In genomic region chr5:31094799-31095691, GRCm38 (mm10) we compare ENCODE assay signal across 8 mouse cellular contexts. TPM values are rescaled to one million over a fixed set of nuclear protein-coding genes. Genes with fewer than 3 reads are reported as not detected.
A peak's percentile ranks its signal among the peaks of the same experiment; 100 is the strongest.
DNase-seq lines count a peak whose midpoint lies in the region; ATAC-seq lines count a peak whose summit lies in the region.

No protein-coding gene starts in this region.

- H3K9ac ChIP-seq in forebrain, embryonic 11.5 days (ENCODE audit: low read length) = no peak overlapping the region

- peak; percentile 29 for DNase-seq in A20 (ENCODE audit: low read depth, low spot score)
- peak; percentile 83 for DNase-seq in Muller cell, postnatal 12 days (ENCODE audit: inconsistent ontology term)
- no peak for DNase-seq in forebrain, embryonic 11.5 days (ENCODE audit: low spot score)
- DNase-seq in heart, postnatal 4 days = peak; percentile 78
- peak; percentile 33 to 44 for DNase-seq in layer of hippocampus, postnatal 36 days
- DNase-seq in right cerebral cortex, postnatal 10 days (ENCODE audit: low spot score in 2 of 2) = peak; percentile 56 to 60
- DNase-seq in c-Kit-positive CD71-positive TER-119-positive erythroid progenitor cells, embryonic 14.5 days (ENCODE audit: low spot score) = no peak

- no peak for ATAC-seq in forebrain, embryonic 11.5 days (replicated peaks; ENCODE audit: low FRiP score)

- no peak overlapping the region for H3K27ac ChIP-seq in forebrain, embryonic 11.5 days (ENCODE audit: low read depth, low read length)
- H3K27ac ChIP-seq in macrophage = no peak overlapping the region

- H3K4me3 ChIP-seq in forebrain, embryonic 11.5 days (ENCODE audit: low read depth, low read length) = peak overlapping the region; percentile 17
- peak overlapping the region; percentile 10; the same call in 1 of the 2 replicates for H3K4me3 ChIP-seq in macrophage (ENCODE audit: inconsistent target)

- no peaks in the 10 kb centered on the region for H3K79me2 ChIP-seq in macrophage (ENCODE audit: inconsistent target)

- H3K27me3 ChIP-seq in forebrain, embryonic 11.5 days (ENCODE audit: control insufficient read depth, insufficient read depth, low read length) = peaks cover 69% of the 10 kb centered on the region

- H3K4me1 ChIP-seq in forebrain, embryonic 11.5 days (replicated peaks; ENCODE audit: control insufficient read depth, insufficient read depth, low read length) = peaks cover 19% of the 10 kb centered on the region

- under 1% methylated on average over 59 of the region's 59 CpGs for WGBS in forebrain, embryonic 11.5 days
- 1% methylated on average over 59 of the region's 59 CpGs for WGBS in macrophage (ENCODE audit: missing documents)

- peak overlapping the region; percentile 35; the same call in 1 of the 2 replicates for H3K4me2 ChIP-seq in forebrain, embryonic 11.5 days (ENCODE audit: low read depth, low read length, severe bottlenecking)

- H3K36me3 ChIP-seq in forebrain, embryonic 11.5 days (ENCODE audit: control insufficient read depth, insufficient read depth, low read length) = no peaks in the 10 kb centered on the region
- H3K36me3 ChIP-seq in macrophage (ENCODE audit: inconsistent target) = no peaks in the 10 kb centered on the region

- H3K9me3 ChIP-seq in forebrain, embryonic 11.5 days (ENCODE audit: control insufficient read depth, low read length) = no peaks in the 10 kb centered on the region

RNA-seq across cellular contexts. Expression of gene Dnajc5g, which starts 11.0 kb away (rescaled TPM):
- polyA plus RNA-seq in forebrain, embryonic 11.5 days (2014; fragmentation: Nextera tagmentation; extraction: Ambion mirVana) = not detected in 2 replicates
- total RNA-seq in heart, postnatal 4 days (2021) = not detected
- total RNA-seq in layer of hippocampus, postnatal 36 days (2021) = not detected
- not detected for total RNA-seq in macrophage (2018; cell fraction: chromatin; rRNA removed)
- not detected for total RNA-seq in macrophage (2018; cell fraction: cytosol; rRNA removed)
- not detected for total RNA-seq in macrophage (2018; cell fraction: nucleus; rRNA removed)
- polyA plus RNA-seq in macrophage (2018) = not detected in 3 replicates

RNA-seq across cellular contexts. Expression of gene Slc30a3, which starts 13.0 kb away (rescaled TPM):
- 0.79 and 1.2 TPM in 2 replicates for polyA plus RNA-seq in forebrain, embryonic 11.5 days (2014; fragmentation: Nextera tagmentation; extraction: Ambion mirVana)
- total RNA-seq in heart, postnatal 4 days (2021) = under 1 TPM in 1 of 2 experiments, not detected in 1; 0.24 TPM
- total RNA-seq in layer of hippocampus, postnatal 36 days (2021) = 10 to 100 TPM; 73.6 to 76.8 TPM
- total RNA-seq in macrophage (2018; cell fraction: chromatin; rRNA removed) = not detected
- under 1 TPM in 1 of 26 experiments, not detected in 25; 0.05 TPM for total RNA-seq in macrophage (2018; cell fraction: cytosol; rRNA removed)
- under 1 TPM in 1 of 26 experiments, not detected in 25; 0.37 TPM for total RNA-seq in macrophage (2018; cell fraction: nucleus; rRNA removed)
- polyA plus RNA-seq in macrophage (2018) = not detected in 3 replicates

RNA-seq across cellular contexts. Expression of gene Trim54, which starts 21.5 kb away (rescaled TPM):
- not detected in 2 replicates for polyA plus RNA-seq in forebrain, embryonic 11.5 days (2014; fragmentation: Nextera tagmentation; extraction: Ambion mirVana)
- total RNA-seq in heart, postnatal 4 days (2021) = 10 to 100 TPM; 33.4 to 35.6 TPM
- total RNA-seq in layer of hippocampus, postnatal 36 days (2021) = not detected
- total RNA-seq in macrophage (2018; cell fraction: chromatin; rRNA removed) = not detected
- not detected for total RNA-seq in macrophage (2018; cell fraction: cytosol; rRNA removed)
- not detected for total RNA-seq in macrophage (2018; cell fraction: nucleus; rRNA removed)
- not detected in 3 replicates for polyA plus RNA-seq in macrophage (2018)

RNA-seq across cellular contexts. Expression of gene Cad, which starts 40.5 kb away (rescaled TPM):
- polyA plus RNA-seq in forebrain, embryonic 11.5 days (2014; fragmentation: Nextera tagmentation; extraction: Ambion mirVana) = 44.3 and 55.4 TPM in 2 replicates
- total RNA-seq in heart, postnatal 4 days (2021) = 10 to 100 TPM; 33.5 to 40.7 TPM
- total RNA-seq in layer of hippocampus, postnatal 36 days (2021) = 10 to 100 TPM; 22.3 to 25.5 TPM
- 10 to 100 TPM in 13 of 26 experiments, 1 to 10 TPM in 13; 1.9 to 31.6 (median 10.1) TPM for total RNA-seq in macrophage (2018; cell fraction: chromatin; rRNA removed)
- total RNA-seq in macrophage (2018; cell fraction: cytosol; rRNA removed) = 10 to 100 TPM in 2 of 26 experiments, 1 to 10 TPM in 24; 1.6 to 11.9 (median 5.2) TPM
- total RNA-seq in macrophage (2018; cell fraction: nucleus; rRNA removed) = 10 to 100 TPM in 12 of 26 experiments, 1 to 10 TPM in 14; 3.6 to 27.7 (median 9.4) TPM
- polyA plus RNA-seq in macrophage (2018) = 5.8 to 16.7 TPM (median 7.3 TPM) in 3 replicates

RNA-seq across cellular contexts. Expression of gene Ucn, which starts 43.6 kb away (rescaled TPM):
- not detected in 2 replicates for polyA plus RNA-seq in forebrain, embryonic 11.5 days (2014; fragmentation: Nextera tagmentation; extraction: Ambion mirVana)
- total RNA-seq in heart, postnatal 4 days (2021) = not detected
- not detected for total RNA-seq in layer of hippocampus, postnatal 36 days (2021)
- not detected for total RNA-seq in macrophage (2018; cell fraction: chromatin; rRNA removed)
- not detected for total RNA-seq in macrophage (2018; cell fraction: cytosol; rRNA removed)
- total RNA-seq in macrophage (2018; cell fraction: nucleus; rRNA removed) = not detected
- polyA plus RNA-seq in macrophage (2018) = not detected in 3 replicates

Comparison
In these comparisons a context has a peak if more than half of its experiments do, and no peak if none do; other contexts are left out.
1. DNase-seq: peak in A20 (single experiment), Muller cell, postnatal 12 days (single experiment), heart, postnatal 4 days (single experiment), layer of hippocampus, postnatal 36 days (2 of 2) and right cerebral cortex, postnatal 10 days (2 of 2); none in forebrain, embryonic 11.5 days (single experiment) and c-Kit-positive CD71-positive TER-119-positive erythroid progenitor cells, embryonic 14.5 days (single experiment).
2. RNA of gene Slc30a3, which starts 13.0 kb away (total RNA-seq): 73.6 to 76.8 TPM in layer of hippocampus, postnatal 36 days; 0.24 TPM in heart, postnatal 4 days; every median in the first group is over 10 times any median in the second.
3. RNA of gene Trim54, which starts 21.5 kb away (total RNA-seq): 33.4 to 35.6 TPM in heart, postnatal 4 days; not detected in layer of hippocampus, postnatal 36 days; every median in the first group is over 10 times any median in the second.